In genomic region chr8:84814555-84815441, GRCm38 (mm10) we compare ENCODE assay signal across 8 mouse cellular contexts. TPM values are rescaled to one million over a fixed set of nuclear protein-coding genes. Genes with fewer than 3 reads are reported as not detected.
A peak's percentile ranks its signal among the peaks of the same experiment; 100 is the strongest.
DNase-seq lines count a peak whose midpoint lies in the region; ATAC-seq lines count a peak whose summit lies in the region.

No protein-coding gene starts in this region.

- no peaks in the 10 kb centered on the region for H3K36me3 ChIP-seq in heart, embryonic 16.5 days (ENCODE audit: control insufficient read depth, insufficient read depth)
- 0 out of 2 replicates have a peak, but pooled peaks cover 5% of the 10 kb centered on the region for H3K36me3 ChIP-seq in hindbrain, embryonic 13.5 days

- ATAC-seq in heart, embryonic 16.5 days (replicated peaks; ENCODE audit: extremely low read depth, insufficient read depth, low FRiP score): no peak
- ATAC-seq in hindbrain, embryonic 13.5 days (ENCODE audit: low FRiP score): peak; percentile 41

- peaks cover 16% of the 10 kb centered on the region for H3K4me1 ChIP-seq in heart, embryonic 16.5 days (ENCODE audit: control insufficient read depth, insufficient read depth, low read length)
- H3K4me1 ChIP-seq in hindbrain, embryonic 13.5 days (replicated peaks): peaks cover 45% of the 10 kb centered on the region

- H3K9me3 ChIP-seq in heart, embryonic 16.5 days (replicated peaks; ENCODE audit: control insufficient read depth, low read length): no peaks in the 10 kb centered on the region
- no peaks in the 10 kb centered on the region for H3K9me3 ChIP-seq in hindbrain, embryonic 13.5 days

- intact Hi-C loops in heart, postnatal 10 days (cut with DNase I): loop anchor here (1.0 to 5.0 kb wide), 3 partner anchors 105 to 452 kb away; no protein-coding TSS in a partner anchor

- DNase-seq in heart, postnatal 10 days: no peak
- peak; percentile 15 for DNase-seq in thymus, postnatal 4 days
- no peak for DNase-seq in thymus, postnatal 10 days (ENCODE audit: low spot score in 2 of 2)
- DNase-seq in adipocyte (ENCODE audit: low spot score): no peak
- no peak for DNase-seq in ovary, postnatal 36 days (ENCODE audit: low spot score)
- DNase-seq in frontal cortex, postnatal 14 days (ENCODE audit: low spot score in 2 of 2): no peak

- peak overlapping the region; percentile 22; the same call in 1 of the 2 replicates for H3K9ac ChIP-seq in heart, embryonic 16.5 days (ENCODE audit: low read length)
- H3K9ac ChIP-seq in hindbrain, embryonic 13.5 days: peak overlapping the region; percentile 19; the same call in 1 of the 2 replicates

- no peak overlapping the region for H3K4me2 ChIP-seq in heart, embryonic 16.5 days (ENCODE audit: low read depth, low read length)
- no peak overlapping the region for H3K4me2 ChIP-seq in hindbrain, embryonic 13.5 days

- no peak overlapping the region for H3K4me3 ChIP-seq in heart, embryonic 16.5 days (ENCODE audit: low read length)
- no peak overlapping the region for H3K4me3 ChIP-seq in hindbrain, embryonic 13.5 days

- peaks cover 6% of the 10 kb centered on the region; the same call in 1 of the 2 replicates for H3K27me3 ChIP-seq in heart, embryonic 16.5 days (ENCODE audit: control insufficient read depth, insufficient read depth, low read length)
- peaks cover 25% of the 10 kb centered on the region for H3K27me3 ChIP-seq in hindbrain, embryonic 13.5 days

- 40% methylated on average over 19 of the region's 19 CpGs for WGBS in heart, embryonic 16.5 days
- 30% methylated on average over 19 of the region's 19 CpGs for WGBS in hindbrain, embryonic 13.5 days

- no peak overlapping the region for H3K27ac ChIP-seq in heart, embryonic 16.5 days (ENCODE audit: low read length)
- peak overlapping the region; percentile 80 for H3K27ac ChIP-seq in hindbrain, embryonic 13.5 days

RNA-seq across cellular contexts. Expression of gene Dand5, which starts 7.8 kb away (rescaled TPM):
- 6.6 and 6.8 TPM in 2 replicates for polyA plus RNA-seq in heart, embryonic 16.5 days (2015; fragmentation: Nextera tagmentation; extraction: Ambion mirVana)
- total RNA-seq in heart, postnatal 10 days (2021): 1 to 10 TPM; 3.1 to 3.8 TPM
- polyA plus RNA-seq in hindbrain, embryonic 13.5 days (2015; fragmentation: Nextera tagmentation; extraction: Ambion mirVana): 10.8 and 11.5 TPM in 2 replicates

RNA-seq across cellular contexts. Expression of gene Nfix, which starts 14.7 kb away (rescaled TPM):
- 12.7 and 15.9 TPM in 2 replicates for polyA plus RNA-seq in heart, embryonic 16.5 days (2015; fragmentation: Nextera tagmentation; extraction: Ambion mirVana)
- 100 to 1,000 TPM; 256 to 266 TPM for total RNA-seq in heart, postnatal 10 days (2021)
- polyA plus RNA-seq in hindbrain, embryonic 13.5 days (2015; fragmentation: Nextera tagmentation; extraction: Ambion mirVana): 35.3 and 44.1 TPM in 2 replicates

RNA-seq across cellular contexts. Expression of gene Gadd45gip1, which starts 16.5 kb away (rescaled TPM):
- 47.7 and 48.3 TPM in 2 replicates for polyA plus RNA-seq in heart, embryonic 16.5 days (2015; fragmentation: Nextera tagmentation; extraction: Ambion mirVana)
- 10 to 100 TPM; 23.7 to 25.0 TPM for total RNA-seq in heart, postnatal 10 days (2021)
- 37.3 and 37.8 TPM in 2 replicates for polyA plus RNA-seq in hindbrain, embryonic 13.5 days (2015; fragmentation: Nextera tagmentation; extraction: Ambion mirVana)

RNA-seq across cellular contexts. Expression of gene Rad23a, which starts 25.7 kb away (rescaled TPM):
- 128 and 131 TPM in 2 replicates for polyA plus RNA-seq in heart, embryonic 16.5 days (2015; fragmentation: Nextera tagmentation; extraction: Ambion mirVana)
- total RNA-seq in heart, postnatal 10 days (2021): 10 to 100 TPM; 77.8 to 88.5 TPM
- 83.2 and 85.5 TPM in 2 replicates for polyA plus RNA-seq in hindbrain, embryonic 13.5 days (2015; fragmentation: Nextera tagmentation; extraction: Ambion mirVana)

RNA-seq across cellular contexts. Expression of gene Calr, which starts 31.9 kb away (rescaled TPM):
- polyA plus RNA-seq in heart, embryonic 16.5 days (2015; fragmentation: Nextera tagmentation; extraction: Ambion mirVana): 630 and 641 TPM in 2 replicates
- total RNA-seq in heart, postnatal 10 days (2021): 100 to 1,000 TPM; 275 to 333 TPM
- 646 and 672 TPM in 2 replicates for polyA plus RNA-seq in hindbrain, embryonic 13.5 days (2015; fragmentation: Nextera tagmentation; extraction: Ambion mirVana)
